In the genomic region with DNA sequence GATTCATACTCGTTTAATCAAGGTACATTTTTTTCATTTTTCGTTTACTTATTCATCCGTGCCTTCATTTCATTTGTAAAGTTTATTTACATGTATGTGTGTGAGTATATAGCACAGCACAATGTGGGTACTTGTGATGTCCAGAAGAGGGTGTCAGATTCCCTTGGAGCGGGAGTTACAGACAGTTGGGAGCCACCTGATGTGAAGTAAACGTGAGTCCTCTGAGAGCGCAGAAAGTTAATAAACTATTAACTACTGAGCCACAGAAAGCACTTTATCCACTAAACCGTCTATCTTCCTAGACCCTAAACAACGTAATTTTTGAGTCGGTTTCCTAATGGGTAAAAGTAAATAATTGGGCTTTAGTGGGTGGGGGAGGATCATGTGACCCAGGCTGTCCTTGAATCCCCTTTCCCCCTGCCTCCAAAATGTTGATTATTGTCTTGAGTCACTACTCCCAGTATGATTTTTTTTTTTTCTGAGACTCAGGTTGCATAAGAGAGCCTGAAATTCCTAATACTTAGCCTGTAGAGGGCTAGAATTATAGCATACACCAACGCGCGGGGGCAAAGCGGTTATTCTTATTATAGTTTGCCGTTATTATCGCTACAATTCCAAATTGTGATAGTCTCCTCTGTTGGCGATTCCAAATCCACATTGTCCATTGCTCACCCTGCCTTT, we compare ENCODE assay signal across 8 mouse cellular contexts. TPM values are rescaled to one million over a fixed set of nuclear protein-coding genes. Genes with fewer than 3 reads are reported as not detected.
DNase-seq lines count a peak whose midpoint lies in the region; ATAC-seq and TF ChIP-seq lines count a peak whose summit lies in the region.

No protein-coding gene starts in this region.

- H3K36me3 ChIP-seq in heart, embryonic 10.5 days, result no peaks in the 10 kb centered on the region
- no peaks in the 10 kb centered on the region for H3K36me3 ChIP-seq in forebrain, embryonic 15.5 days
- no peaks in the 10 kb centered on the region for H3K36me3 ChIP-seq in liver, embryonic 14.5 days (replicated peaks; ENCODE audit: control insufficient read depth, insufficient read depth, low read depth)

- H3K4me2 ChIP-seq in forebrain, embryonic 15.5 days (replicated peaks), result peak overlapping the region; percentile 69
- H3K4me2 ChIP-seq in liver, embryonic 14.5 days (ENCODE audit: low read depth), result peak overlapping the region; percentile 92

- intact Hi-C loops in heart, postnatal 10 days (cut with DNase I), result loop anchor here (5.0 to 10.0 kb wide), 2 partner anchors 137 to 244 kb away; a partner anchor contains a TSS

- H3K4me3 ChIP-seq in heart, embryonic 10.5 days, result peak overlapping the region; percentile 76
- H3K4me3 ChIP-seq in forebrain, embryonic 15.5 days, result peak overlapping the region; percentile 91
- peak overlapping the region; percentile 77 to 79 for H3K4me3 ChIP-seq in liver, embryonic 14.5 days (ENCODE audit: insufficient read depth in 1 of 2, low read depth in 2 of 2, low read length in 2 of 2)

- H3K27me3 ChIP-seq in heart, embryonic 10.5 days (ENCODE audit: insufficient read depth, poor library complexity, severe bottlenecking), result no peaks in the 10 kb centered on the region
- H3K27me3 ChIP-seq in forebrain, embryonic 15.5 days, result no peaks in the 10 kb centered on the region
- no peaks in the 10 kb centered on the region for H3K27me3 ChIP-seq in liver, embryonic 14.5 days (ENCODE audit: control insufficient read depth, insufficient read depth, low read length)

- no peaks in the 10 kb centered on the region for H3K9me3 ChIP-seq in heart, embryonic 10.5 days
- H3K9me3 ChIP-seq in forebrain, embryonic 15.5 days, result no peaks in the 10 kb centered on the region
- H3K9me3 ChIP-seq in liver, embryonic 14.5 days (ENCODE audit: control insufficient read depth, low read length), result no peaks in the 10 kb centered on the region

- no peak for TF ChIP-seq EP300 in liver, embryonic 14.5 days (IDR thresholded peaks at IDR 0.05; ENCODE audit: low read depth)

- no peak for TF ChIP-seq CTCF in liver, embryonic 14.5 days (IDR thresholded peaks at IDR 0.05; ENCODE audit: low read depth)

- peak overlapping the region; percentile 96 for H3K9ac ChIP-seq in forebrain, embryonic 15.5 days (replicated peaks)
- peak overlapping the region; percentile 74 for H3K9ac ChIP-seq in liver, embryonic 14.5 days (replicated peaks)

- peak; percentile 48 for ATAC-seq in forebrain, embryonic 15.5 days (replicated peaks)
- peak; percentile 9 for ATAC-seq in liver, embryonic 14.5 days (ENCODE audit: insufficient read depth)
- no peak for ATAC-seq in megakaryocyte-erythroid progenitor cell, adult 5-6 weeks (replicated peaks; ENCODE audit: low FRiP score, low TSS enrichment, poor library complexity, severe bottlenecking)

- peaks cover 19% of the 10 kb centered on the region for H3K4me1 ChIP-seq in heart, embryonic 10.5 days
- H3K4me1 ChIP-seq in forebrain, embryonic 15.5 days, result peaks cover 38% of the 10 kb centered on the region
- H3K4me1 ChIP-seq in liver, embryonic 14.5 days (replicated peaks; ENCODE audit: control insufficient read depth in 2 of 2, insufficient read depth in 2 of 2, low read length in 1 of 2), result peaks cover 8 to 22% of the 10 kb centered on the region in 2 experiments

- H3K27ac ChIP-seq in heart, embryonic 10.5 days, result peak overlapping the region; percentile 93
- H3K27ac ChIP-seq in forebrain, embryonic 15.5 days (replicated peaks), result peak overlapping the region; percentile 84
- H3K27ac ChIP-seq in liver, embryonic 14.5 days, result peak overlapping the region; percentile 55

- WGBS in heart, embryonic 10.5 days, result 25% methylated on average over 16 of the region's 16 CpGs
- 23% methylated on average over 16 of the region's 16 CpGs for WGBS in forebrain, embryonic 15.5 days
- 28% methylated on average over 16 of the region's 16 CpGs for WGBS in liver, embryonic 14.5 days (ENCODE audit: insufficient replicate concordance)

- DNase-seq in heart, embryonic 10.5 days (ENCODE audit: low spot score), result no peak
- no peak for DNase-seq in heart, postnatal 10 days
- DNase-seq in ES-CJ7 (ENCODE audit: low read depth, low spot score), result peak; percentile 81
- no peak for DNase-seq in liver, embryonic 14.5 days (ENCODE audit: low read depth in 3 of 3, low spot score in 3 of 3)
- no peak for DNase-seq in right cerebral cortex, postnatal 36 days (ENCODE audit: low spot score in 2 of 2)
- no peak for DNase-seq in urinary bladder, postnatal 25 days (ENCODE audit: low spot score)

RNA-seq across cellular contexts. Expression of a gene that starts 0.6 kb away (rescaled TPM):
- 911 and 1,292 TPM in 2 replicates for polyA plus RNA-seq in heart, embryonic 10.5 days (2016; fragmentation: Nextera tagmentation; extraction: Ambion mirVana)
- 1,000 to 10,000 TPM; 2,186 to 2,217 TPM for total RNA-seq in heart, postnatal 10 days (2021)
- 751 and 752 TPM in 2 replicates for polyA plus RNA-seq in forebrain, embryonic 15.5 days (2015; fragmentation: Nextera tagmentation; extraction: Ambion mirVana)
- 104 and 121 TPM in 2 replicates for polyA plus RNA-seq in liver, embryonic 14.5 days (2012; rRNA removed)
- polyA plus RNA-seq in liver, embryonic 14.5 days (2014; fragmentation: Nextera tagmentation; extraction: Ambion mirVana), result 316 and 317 TPM in 2 replicates
- 479 and 484 TPM in 2 replicates for total RNA-seq in megakaryocyte-erythroid progenitor cell, adult 5-6 weeks (2014; fragmentation: Nextera tagmentation)
- total RNA-seq in megakaryocyte-erythroid progenitor cell, adult 5-6 weeks (2017), result 60.4 and 80.0 TPM in 2 replicates

RNA-seq across cellular contexts. Expression of a gene that starts 16.7 kb away (rescaled TPM):
- 15.0 and 16.5 TPM in 2 replicates for polyA plus RNA-seq in heart, embryonic 10.5 days (2016; fragmentation: Nextera tagmentation; extraction: Ambion mirVana)
- total RNA-seq in heart, postnatal 10 days (2021), result 1 to 10 TPM; 3.4 to 5.7 TPM
- 18.8 and 19.6 TPM in 2 replicates for polyA plus RNA-seq in forebrain, embryonic 15.5 days (2015; fragmentation: Nextera tagmentation; extraction: Ambion mirVana)
- polyA plus RNA-seq in liver, embryonic 14.5 days (2012; rRNA removed), result 0.09 and 0.18 TPM in 2 replicates
- 0.39 and 0.54 TPM in 2 replicates for polyA plus RNA-seq in liver, embryonic 14.5 days (2014; fragmentation: Nextera tagmentation; extraction: Ambion mirVana)
- not detected in 2 replicates for total RNA-seq in megakaryocyte-erythroid progenitor cell, adult 5-6 weeks (2014; fragmentation: Nextera tagmentation)
- not detected in 2 replicates for total RNA-seq in megakaryocyte-erythroid progenitor cell, adult 5-6 weeks (2017)

RNA-seq across cellular contexts. Expression of a gene that starts 16.8 kb away (rescaled TPM):
- 14.2 and 14.9 TPM in 2 replicates for polyA plus RNA-seq in heart, embryonic 10.5 days (2016; fragmentation: Nextera tagmentation; extraction: Ambion mirVana)
- total RNA-seq in heart, postnatal 10 days (2021), result 1 to 10 TPM; 8.0 to 9.1 TPM
- polyA plus RNA-seq in forebrain, embryonic 15.5 days (2015; fragmentation: Nextera tagmentation; extraction: Ambion mirVana), result 24.1 and 26.2 TPM in 2 replicates
- polyA plus RNA-seq in liver, embryonic 14.5 days (2012; rRNA removed), result 2.0 and 3.1 TPM in 2 replicates
- polyA plus RNA-seq in liver, embryonic 14.5 days (2014; fragmentation: Nextera tagmentation; extraction: Ambion mirVana), result 4.8 and 5.9 TPM in 2 replicates
- total RNA-seq in megakaryocyte-erythroid progenitor cell, adult 5-6 weeks (2014; fragmentation: Nextera tagmentation), result 12.1 and 12.7 TPM in 2 replicates
- total RNA-seq in megakaryocyte-erythroid progenitor cell, adult 5-6 weeks (2017), result 9.2 and 10.0 TPM in 2 replicates

RNA-seq across cellular contexts. Expression of a gene that starts 32.0 kb away (rescaled TPM):
- polyA plus RNA-seq in heart, embryonic 10.5 days (2016; fragmentation: Nextera tagmentation; extraction: Ambion mirVana), result 80.6 and 102 TPM in 2 replicates
- 100 to 1,000 TPM; 129 to 131 TPM for total RNA-seq in heart, postnatal 10 days (2021)
- 62.9 and 69.3 TPM in 2 replicates for polyA plus RNA-seq in forebrain, embryonic 15.5 days (2015; fragmentation: Nextera tagmentation; extraction: Ambion mirVana)
- 8.1 and 8.5 TPM in 2 replicates for polyA plus RNA-seq in liver, embryonic 14.5 days (2012; rRNA removed)
- 6.7 and 7.9 TPM in 2 replicates for polyA plus RNA-seq in liver, embryonic 14.5 days (2014; fragmentation: Nextera tagmentation; extraction: Ambion mirVana)
- total RNA-seq in megakaryocyte-erythroid progenitor cell, adult 5-6 weeks (2014; fragmentation: Nextera tagmentation), result 13.5 and 16.6 TPM in 2 replicates
- 6.6 and 6.7 TPM in 2 replicates for total RNA-seq in megakaryocyte-erythroid progenitor cell, adult 5-6 weeks (2017)

RNA-seq across cellular contexts. Expression of a gene that starts 40.2 kb away (rescaled TPM):
- polyA plus RNA-seq in heart, embryonic 10.5 days (2016; fragmentation: Nextera tagmentation; extraction: Ambion mirVana), result 53.5 and 53.9 TPM in 2 replicates
- 10 to 100 TPM; 34.3 to 35.4 TPM for total RNA-seq in heart, postnatal 10 days (2021)
- polyA plus RNA-seq in forebrain, embryonic 15.5 days (2015; fragmentation: Nextera tagmentation; extraction: Ambion mirVana), result 57.7 and 60.5 TPM in 2 replicates
- polyA plus RNA-seq in liver, embryonic 14.5 days (2012; rRNA removed), result 13.9 and 15.6 TPM in 2 replicates
- 20.7 and 21.1 TPM in 2 replicates for polyA plus RNA-seq in liver, embryonic 14.5 days (2014; fragmentation: Nextera tagmentation; extraction: Ambion mirVana)
- total RNA-seq in megakaryocyte-erythroid progenitor cell, adult 5-6 weeks (2014; fragmentation: Nextera tagmentation), result 21.5 and 45.2 TPM in 2 replicates
- 10.1 and 22.2 TPM in 2 replicates for total RNA-seq in megakaryocyte-erythroid progenitor cell, adult 5-6 weeks (2017)

Comparison
In these comparisons a context has a peak if more than half of its experiments do, and no peak if none do; other contexts are left out.
1. RNA of a gene that starts 16.7 kb away (polyA plus RNA-seq): 18.8 to 19.6 TPM in forebrain, embryonic 15.5 days and 15.0 to 16.5 TPM in heart, embryonic 10.5 days; 0.09 to 0.54 TPM in liver, embryonic 14.5 days; every median in the first group is over 10 times any median in the second.
2. Peak in every context shown above with its lines, with median percentiles within 50 percentile points of each other: H3K27ac ChIP-seq and H3K4me3 ChIP-seq.